Mouse (Mus musculus): ENCODE measurements at regions not wholly inside any gene's neighbourhood (a gene's known extent, or its start where the extent isn't known, plus 50 kb on each side); places are given as distances from the start of the nearest gene placed in this dataset.

DNA sequence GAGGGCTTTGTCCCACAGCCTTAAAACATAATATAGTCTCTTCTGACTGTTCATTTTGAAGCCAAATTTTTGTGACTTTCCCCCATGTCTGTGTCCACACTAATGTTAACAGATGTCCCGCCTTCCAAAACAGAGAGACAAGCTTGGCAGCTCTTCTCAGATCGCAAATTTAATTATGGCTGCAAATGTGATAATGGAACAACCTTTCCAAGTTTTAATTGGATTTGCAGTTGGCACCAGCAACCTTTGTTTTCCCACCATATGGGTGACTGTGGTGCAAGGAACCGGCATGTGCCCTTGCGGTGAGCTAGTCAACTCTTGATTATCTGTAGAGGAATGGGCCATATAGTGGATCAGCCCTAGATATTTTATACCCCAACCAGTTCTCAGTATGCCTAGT is 124.4 kb upstream of the Tom1l1 start:
- H3K4me3 ChIP-seq (replicated peaks; ENCODE audit: low read length) = no peak overlapping the region
- no peaks in the 10 kb centered on the region for H3K27me3 ChIP-seq (ENCODE audit: control insufficient read depth, insufficient read depth, low read length)
- WGBS = 78% methylated on average over 4 of the region's 4 CpGs
- no peak for ATAC-seq (ENCODE audit: low FRiP score)
- H3K9ac ChIP-seq = no peak overlapping the region
- no peaks in the 10 kb centered on the region for H3K9me3 ChIP-seq (ENCODE audit: control insufficient read depth, low read length)
- H3K4me1 ChIP-seq (replicated peaks; ENCODE audit: control insufficient read depth, insufficient read depth, low read length) = no peaks in the 10 kb centered on the region
- DNase-seq (ENCODE audit: low spot score) = peak; percentile 44
- no peaks in the 10 kb centered on the region for H3K36me3 ChIP-seq (replicated peaks; ENCODE audit: control insufficient read depth, insufficient read depth)
- no peak overlapping the region for H3K4me2 ChIP-seq (replicated peaks)
- no peak overlapping the region for H3K27ac ChIP-seq

DNA sequence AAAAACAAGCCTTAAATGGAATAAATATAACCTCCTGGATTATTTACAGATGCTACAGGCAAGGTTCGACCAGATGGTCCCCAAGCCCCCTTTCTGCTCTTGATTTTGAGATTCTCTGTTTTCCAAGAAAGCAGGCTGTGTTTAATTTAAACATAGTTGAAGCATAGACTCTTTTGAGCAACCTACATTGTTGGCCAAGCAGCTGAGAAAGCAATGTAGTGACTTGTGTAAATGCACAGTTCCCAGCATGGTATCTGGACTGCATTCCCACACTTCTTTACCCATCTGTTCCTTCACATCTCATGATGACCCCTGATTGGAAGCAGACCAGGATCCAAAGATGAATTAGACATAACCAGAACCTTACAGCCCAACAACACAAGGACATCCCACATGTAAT is 120.3 kb upstream of the Tom1l1 start:
- no peak overlapping the region for H3K9ac ChIP-seq
- no peaks in the 10 kb centered on the region for H3K4me1 ChIP-seq (replicated peaks; ENCODE audit: control insufficient read depth, insufficient read depth, low read length)
- no peak overlapping the region for H3K27ac ChIP-seq
- H3K9me3 ChIP-seq (ENCODE audit: control insufficient read depth, low read length) = no peaks in the 10 kb centered on the region
- H3K4me2 ChIP-seq (replicated peaks) = no peak overlapping the region
- 73% methylated on average over 1 of the region's 1 CpGs for WGBS
- H3K36me3 ChIP-seq (replicated peaks; ENCODE audit: control insufficient read depth, insufficient read depth) = no peaks in the 10 kb centered on the region
- H3K4me3 ChIP-seq (replicated peaks; ENCODE audit: low read length) = no peak overlapping the region
- no peak for ATAC-seq (ENCODE audit: low FRiP score)
- DNase-seq (ENCODE audit: low spot score) = no peak
- no peaks in the 10 kb centered on the region for H3K27me3 ChIP-seq (ENCODE audit: control insufficient read depth, insufficient read depth, low read length)

DNA sequence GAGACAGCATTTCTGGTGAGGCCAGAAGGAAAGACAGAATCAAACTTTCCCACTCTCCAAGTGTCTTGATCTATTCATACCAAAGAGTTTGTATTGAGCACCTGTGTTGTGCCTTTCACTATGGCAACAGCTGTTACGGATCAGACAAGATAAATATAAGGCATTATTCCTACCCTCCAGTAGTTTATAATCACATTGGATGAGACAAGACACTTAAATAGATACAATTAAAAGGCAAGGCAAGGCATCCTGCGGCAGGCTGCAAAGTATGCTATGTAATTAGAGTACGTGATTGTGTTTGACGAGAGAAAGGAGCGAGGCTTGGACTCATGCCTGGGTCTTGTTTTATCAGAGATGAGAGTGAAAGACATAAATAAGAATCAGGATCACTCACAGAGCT is 119.2 kb upstream of the Tom1l1 start:
- Histone ChIP-seq H3K4me1 (replicated peaks; ENCODE audit: control insufficient read depth, insufficient read depth, low read length) (no peaks in the 10 kb centered on the region), H3K9me3 (ENCODE audit: control insufficient read depth, low read length) (no peaks in the 10 kb centered on the region), H3K36me3 (replicated peaks; ENCODE audit: control insufficient read depth, insufficient read depth) (no peaks in the 10 kb centered on the region), H3K27ac (no peak overlapping the region), H3K4me2 (replicated peaks) (no peak overlapping the region), H3K4me3 (replicated peaks; ENCODE audit: low read length) (no peak overlapping the region), H3K9ac (no peak overlapping the region), H3K27me3 (ENCODE audit: control insufficient read depth, insufficient read depth, low read length) (no peaks in the 10 kb centered on the region)
- no peak for DNase-seq (ENCODE audit: low spot score)
- WGBS = 74% methylated on average over 5 of the region's 5 CpGs
- no peak for ATAC-seq (ENCODE audit: low FRiP score)

DNA sequence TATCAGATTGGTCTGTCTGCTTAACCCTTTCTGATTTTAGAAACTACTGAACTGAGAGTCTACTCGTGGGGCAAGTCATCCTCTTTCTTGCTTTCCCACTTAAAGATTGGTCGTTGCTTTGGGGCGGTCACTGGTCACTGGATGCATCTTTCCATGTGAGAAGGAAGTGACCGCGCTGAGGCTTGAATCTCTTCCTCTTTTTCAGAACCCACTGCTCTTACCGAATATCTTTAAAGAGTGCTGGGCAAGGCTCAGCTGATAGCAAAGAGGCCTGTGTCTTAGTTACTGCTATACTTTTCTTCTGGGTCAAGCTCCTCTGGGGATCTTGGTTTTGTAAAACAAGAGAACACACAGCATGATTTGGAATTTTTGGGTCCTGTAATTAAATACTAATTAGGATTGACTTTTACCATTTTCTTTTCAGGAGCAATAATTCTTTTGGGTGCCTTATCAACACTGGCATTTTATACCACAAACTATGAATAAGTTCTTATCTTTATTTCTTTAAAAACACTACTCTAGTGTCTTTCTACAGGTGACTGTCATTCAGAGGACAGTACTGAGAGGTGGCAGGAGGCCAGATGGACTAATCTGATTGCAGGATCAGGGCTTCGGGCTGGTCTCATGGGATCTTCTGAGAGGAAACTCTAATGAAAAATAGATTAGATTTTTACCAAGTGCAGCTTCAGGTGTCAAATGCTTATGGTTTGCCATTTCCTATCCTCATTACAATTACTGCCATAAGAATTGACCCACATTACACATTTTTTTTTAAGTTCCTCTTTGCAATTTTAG is 114.6 kb upstream of the Tom1l1 start:
- no peaks in the 10 kb centered on the region for H3K36me3 ChIP-seq (replicated peaks; ENCODE audit: control insufficient read depth, insufficient read depth)
- no peak for ATAC-seq (ENCODE audit: low FRiP score)
- no peak overlapping the region for H3K27ac ChIP-seq
- H3K4me2 ChIP-seq (replicated peaks) = no peak overlapping the region
- H3K9me3 ChIP-seq (ENCODE audit: control insufficient read depth, low read length) = no peaks in the 10 kb centered on the region
- no peaks in the 10 kb centered on the region for H3K4me1 ChIP-seq (replicated peaks; ENCODE audit: control insufficient read depth, insufficient read depth, low read length)
- 80% methylated on average over 7 of the region's 7 CpGs for WGBS
- no peak for DNase-seq (ENCODE audit: low spot score)
- H3K4me3 ChIP-seq (replicated peaks; ENCODE audit: low read length) = no peak overlapping the region
- H3K27me3 ChIP-seq (ENCODE audit: control insufficient read depth, insufficient read depth, low read length) = no peaks in the 10 kb centered on the region
- H3K9ac ChIP-seq = no peak overlapping the region

DNA sequence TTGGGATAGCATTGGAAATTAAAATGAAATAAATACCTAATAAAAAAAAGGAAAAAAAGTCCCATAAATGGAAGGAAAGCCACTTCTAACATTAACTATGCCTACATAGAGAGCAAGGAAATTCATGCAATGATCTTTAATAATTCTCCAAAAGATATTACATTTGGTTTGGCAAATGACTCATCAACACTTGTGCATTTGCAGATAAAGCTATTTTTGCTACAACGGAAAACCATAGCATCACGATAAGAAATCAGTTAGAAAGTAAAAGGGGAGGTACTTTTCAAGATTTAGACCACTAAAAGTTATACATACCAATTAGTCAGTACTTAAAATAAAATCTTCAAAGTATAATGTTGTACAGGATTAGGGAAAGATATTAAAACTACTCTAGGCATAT is 109.4 kb upstream of the Tom1l1 start:
- Histone ChIP-seq H3K9ac (no peak overlapping the region), H3K27me3 (ENCODE audit: control insufficient read depth, insufficient read depth, low read length) (no peaks in the 10 kb centered on the region), H3K4me3 (replicated peaks; ENCODE audit: low read length) (no peak overlapping the region), H3K4me2 (replicated peaks) (no peak overlapping the region), H3K36me3 (replicated peaks; ENCODE audit: control insufficient read depth, insufficient read depth) (no peaks in the 10 kb centered on the region), H3K4me1 (replicated peaks; ENCODE audit: control insufficient read depth, insufficient read depth, low read length) (no peaks in the 10 kb centered on the region), H3K9me3 (ENCODE audit: control insufficient read depth, low read length) (no peaks in the 10 kb centered on the region), H3K27ac (no peak overlapping the region)
- WGBS = 97% methylated on average over 2 of the region's 2 CpGs
- ATAC-seq (ENCODE audit: low FRiP score) (no peak), DNase-seq (ENCODE audit: low spot score) (no peak)

DNA sequence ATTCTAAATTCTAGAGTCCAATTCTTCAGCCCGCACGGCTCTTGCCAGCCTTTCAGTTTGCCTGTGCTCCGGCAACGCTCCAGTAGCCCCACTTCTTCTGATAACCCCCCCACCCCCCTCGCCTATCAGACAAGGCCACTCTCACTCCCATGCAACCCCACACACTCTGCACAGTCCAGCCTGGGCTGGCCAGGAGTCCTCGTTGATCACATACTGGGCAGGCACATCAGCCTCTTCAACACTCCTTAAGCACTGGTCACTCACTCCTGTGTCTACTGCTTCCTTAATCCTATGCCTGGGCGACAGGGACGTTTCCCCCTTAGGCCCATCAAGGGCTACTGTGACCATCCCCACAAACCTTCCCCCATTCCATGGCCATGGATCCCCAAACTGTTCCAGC is 95.4 kb upstream of the Tom1l1 start:
- H3K36me3 ChIP-seq (replicated peaks; ENCODE audit: control insufficient read depth, insufficient read depth) = no peaks in the 10 kb centered on the region
- 87% methylated on average over 8 of the region's 8 CpGs for WGBS
- no peak for DNase-seq (ENCODE audit: low spot score)

GRCm38 (mm10) chr11:90782975-90783374 is 94.8 kb upstream of the Tom1l1 start:
- no peak for ATAC-seq (ENCODE audit: low FRiP score)
- WGBS = 46% methylated on average over 6 of the region's 6 CpGs

More for the DNA sequence above, 95.4 kb upstream of the Tom1l1 start:
- ATAC-seq (ENCODE audit: low FRiP score) = no peak
- Histone ChIP-seq H3K9ac (no peak overlapping the region), H3K27ac (no peak overlapping the region), H3K9me3 (ENCODE audit: control insufficient read depth, low read length) (no peaks in the 10 kb centered on the region), H3K4me2 (replicated peaks) (no peak overlapping the region), H3K4me1 (replicated peaks; ENCODE audit: control insufficient read depth, insufficient read depth, low read length) (no peaks in the 10 kb centered on the region), H3K27me3 (ENCODE audit: control insufficient read depth, insufficient read depth, low read length) (no peaks in the 10 kb centered on the region), H3K4me3 (replicated peaks; ENCODE audit: low read length) (no peak overlapping the region)

DNA sequence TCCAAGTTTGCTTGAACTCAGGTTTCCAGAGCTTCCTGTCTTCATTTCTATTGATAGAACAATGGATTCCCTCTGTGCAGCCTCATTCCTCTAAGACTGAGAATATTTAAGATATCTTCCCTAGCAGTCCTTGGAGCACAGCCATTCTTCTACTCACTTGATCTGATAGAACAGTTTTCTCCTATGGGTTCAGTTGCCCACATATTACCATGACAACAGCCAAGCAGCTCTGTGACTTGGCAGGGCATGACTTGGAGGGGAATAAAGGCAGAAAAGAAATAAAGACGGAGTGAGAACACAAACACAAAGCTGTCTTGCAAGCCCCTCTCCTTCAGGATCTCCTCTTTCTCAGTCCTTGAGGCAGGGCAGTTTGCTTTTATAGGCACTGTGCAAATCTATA is 87.6 kb upstream of the Tom1l1 start:
- Histone ChIP-seq H3K27ac (no peak overlapping the region), H3K27me3 (ENCODE audit: control insufficient read depth, insufficient read depth, low read length) (no peaks in the 10 kb centered on the region), H3K9me3 (ENCODE audit: control insufficient read depth, low read length) (no peaks in the 10 kb centered on the region), H3K4me3 (replicated peaks; ENCODE audit: low read length) (no peak overlapping the region), H3K4me2 (replicated peaks) (no peak overlapping the region), H3K36me3 (replicated peaks; ENCODE audit: control insufficient read depth, insufficient read depth) (no peaks in the 10 kb centered on the region), H3K4me1 (replicated peaks; ENCODE audit: control insufficient read depth, insufficient read depth, low read length) (no peaks in the 10 kb centered on the region), H3K9ac (no peak overlapping the region)
- whole genome bisulfite sequencing = 10% methylated on average over 1 of the region's 1 CpGs
- DNase-seq (ENCODE audit: low spot score) = peak; percentile 24
- ATAC-seq (ENCODE audit: low FRiP score) = peak; percentile 71; the same call in 1 of the 2 replicates

More at GRCm38 (mm10) chr11:90782975-90783374, 94.8 kb upstream of the Tom1l1 start:
- Histone ChIP-seq H3K36me3 (replicated peaks; ENCODE audit: control insufficient read depth, insufficient read depth) (no peaks in the 10 kb centered on the region), H3K4me2 (replicated peaks) (no peak overlapping the region), H3K27me3 (ENCODE audit: control insufficient read depth, insufficient read depth, low read length) (no peaks in the 10 kb centered on the region), H3K27ac (no peak overlapping the region), H3K9me3 (ENCODE audit: control insufficient read depth, low read length) (no peaks in the 10 kb centered on the region), H3K4me1 (replicated peaks; ENCODE audit: control insufficient read depth, insufficient read depth, low read length) (no peaks in the 10 kb centered on the region), H3K9ac (no peak overlapping the region), H3K4me3 (replicated peaks; ENCODE audit: low read length) (no peak overlapping the region)
- peak; percentile 62 for DNase-seq (ENCODE audit: low spot score)

DNA sequence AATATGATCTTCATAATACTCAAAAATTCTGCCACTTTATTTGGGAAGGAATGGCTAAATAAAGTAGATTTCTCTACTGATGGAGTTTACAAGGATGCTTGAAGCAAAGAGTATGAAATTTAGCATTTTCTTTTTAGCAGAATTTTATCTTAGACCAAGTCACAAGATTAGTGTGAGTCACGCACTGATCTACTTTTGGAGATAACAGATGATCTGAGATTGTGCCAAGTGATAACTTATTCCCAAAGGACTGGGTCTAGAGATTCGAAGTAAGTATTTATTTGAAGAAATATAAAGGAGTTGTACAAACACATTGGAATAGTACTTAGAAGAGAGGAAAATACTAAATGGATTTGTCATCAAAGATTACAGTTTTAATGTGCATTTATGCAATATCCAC is 67.8 kb upstream of the Tom1l1 start:
- Histone ChIP-seq H3K4me3 (replicated peaks; ENCODE audit: low read length) (no peak overlapping the region), H3K36me3 (replicated peaks; ENCODE audit: control insufficient read depth, insufficient read depth) (no peaks in the 10 kb centered on the region), H3K4me2 (replicated peaks) (no peak overlapping the region), H3K4me1 (replicated peaks; ENCODE audit: control insufficient read depth, insufficient read depth, low read length) (no peaks in the 10 kb centered on the region), H3K27ac (no peak overlapping the region), H3K9ac (no peak overlapping the region), H3K9me3 (ENCODE audit: control insufficient read depth, low read length) (no peaks in the 10 kb centered on the region), H3K27me3 (ENCODE audit: control insufficient read depth, insufficient read depth, low read length) (no peaks in the 10 kb centered on the region)
- no peak for DNase-seq (ENCODE audit: low spot score)
- no peak for ATAC-seq (ENCODE audit: low FRiP score)
- 90% methylated on average over 2 of the region's 2 CpGs for WGBS

DNA sequence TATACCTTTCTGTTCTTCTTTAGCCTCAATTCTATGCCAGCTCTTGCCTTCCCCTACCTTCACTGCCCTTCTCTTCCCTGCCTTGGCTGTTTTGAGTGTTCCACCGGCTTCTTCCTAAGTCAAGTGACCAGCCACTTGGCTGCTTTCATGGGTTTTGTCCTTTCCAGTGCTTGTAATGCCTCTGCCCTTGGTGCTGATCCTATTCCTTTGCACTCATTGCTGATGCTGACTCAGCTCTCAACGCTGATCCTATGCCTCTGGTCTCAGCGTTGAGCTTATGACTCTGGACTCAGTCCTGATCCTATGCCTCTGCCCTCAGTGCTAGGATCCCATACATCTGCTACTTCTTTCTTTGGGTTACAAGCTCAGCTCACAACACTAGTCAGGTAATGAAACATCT is 60.3 kb upstream of the Tom1l1 start:
- 67% methylated on average over 3 of the region's 3 CpGs for WGBS
- Histone ChIP-seq H3K36me3 (replicated peaks; ENCODE audit: control insufficient read depth, insufficient read depth) (no peaks in the 10 kb centered on the region), H3K9me3 (ENCODE audit: control insufficient read depth, low read length) (no peaks in the 10 kb centered on the region), H3K9ac (no peak overlapping the region), H3K4me1 (replicated peaks; ENCODE audit: control insufficient read depth, insufficient read depth, low read length) (no peaks in the 10 kb centered on the region), H3K27ac (no peak overlapping the region), H3K27me3 (ENCODE audit: control insufficient read depth, insufficient read depth, low read length) (no peaks in the 10 kb centered on the region), H3K4me3 (replicated peaks; ENCODE audit: low read length) (no peak overlapping the region), H3K4me2 (replicated peaks) (no peak overlapping the region)
- DNase-seq (ENCODE audit: low spot score) = no peak
- ATAC-seq (ENCODE audit: low FRiP score) = no peak

Measured in hindbrain, embryonic 14.5 days (tissue).